Mouse (Mus musculus): Measurements from ENCODE around the gene Btrc. TPM values are rescaled to one million over a fixed set of nuclear protein-coding genes. Genes with fewer than 3 reads are reported as not detected.

Btrc gene
- polyA plus RNA-seq, 1 experiment from 2014 or later, result 46.0 TPM

DNA sequence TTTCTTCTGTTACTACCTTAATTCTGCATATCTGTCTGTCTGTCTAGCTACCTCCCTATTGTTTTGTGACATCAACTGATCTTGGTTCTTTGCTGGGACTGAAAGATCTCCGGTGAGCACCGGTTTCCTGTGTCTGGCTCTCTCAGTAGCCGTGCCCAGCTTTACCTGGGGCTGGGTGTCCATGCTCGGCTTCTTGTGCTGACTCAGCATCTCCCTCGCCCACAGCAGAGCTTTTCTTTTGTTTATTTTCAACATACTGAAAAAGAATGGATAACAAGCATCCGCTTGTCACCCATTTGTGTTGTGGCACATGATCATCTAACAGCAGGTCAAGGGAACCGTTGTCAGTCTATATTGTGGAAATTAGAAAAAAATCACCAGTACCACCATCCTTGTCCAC is 30.5 kb downstream of the Btrc start:
- WGBS (ENCODE audit: insufficient replicate concordance), result 83% methylated on average over 7 of the region's 7 CpGs
- Histone ChIP-seq H3K36me3 (ENCODE audit: control insufficient read depth, insufficient read depth, low read length) (no peaks in the 10 kb centered on the region), H3K4me3 (ENCODE audit: low read depth, low read length) (no peak overlapping the region), H3K4me1 (ENCODE audit: control insufficient read depth, insufficient read depth, low read length) (peaks cover 8% of the 10 kb centered on the region), H3K4me2 (no peak overlapping the region), H3K9me3 (replicated peaks; ENCODE audit: control insufficient read depth, low read length) (no peaks in the 10 kb centered on the region), H3K27me3 (ENCODE audit: control insufficient read depth, insufficient read depth, low read length) (no peaks in the 10 kb centered on the region), H3K9ac (ENCODE audit: low read depth, low read length) (no peak overlapping the region), H3K27ac (ENCODE audit: low read depth, low read length) (no peak overlapping the region)
- no peak for ATAC-seq (replicated peaks; ENCODE audit: insufficient number of reproducible peaks, low FRiP score, low TSS enrichment)

DNA sequence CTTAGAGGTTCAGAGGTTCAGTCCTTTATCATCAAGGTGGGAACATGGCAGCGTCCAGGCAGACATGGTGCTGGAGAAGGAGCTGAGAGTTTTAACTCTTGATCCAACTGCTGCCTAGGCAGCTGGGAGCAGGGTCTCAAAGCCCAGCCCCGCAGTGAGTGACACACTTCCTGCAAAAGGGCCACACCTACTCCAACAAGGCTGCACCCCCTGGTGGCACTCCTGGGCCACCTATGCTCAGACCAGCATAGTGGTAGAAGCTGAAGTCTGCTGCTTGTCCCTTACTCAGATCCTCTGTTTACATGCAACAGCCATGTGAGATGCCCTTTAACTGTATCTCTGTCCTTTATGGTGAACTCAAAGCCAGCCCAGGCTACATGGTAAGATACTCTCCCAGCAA is 47.5 kb downstream of the Btrc start:
- H3K36me3 ChIP-seq (ENCODE audit: control insufficient read depth, insufficient read depth, low read length), result no peaks in the 10 kb centered on the region
- WGBS (ENCODE audit: insufficient replicate concordance), result 57% methylated on average over 2 of the region's 2 CpGs

DNA sequence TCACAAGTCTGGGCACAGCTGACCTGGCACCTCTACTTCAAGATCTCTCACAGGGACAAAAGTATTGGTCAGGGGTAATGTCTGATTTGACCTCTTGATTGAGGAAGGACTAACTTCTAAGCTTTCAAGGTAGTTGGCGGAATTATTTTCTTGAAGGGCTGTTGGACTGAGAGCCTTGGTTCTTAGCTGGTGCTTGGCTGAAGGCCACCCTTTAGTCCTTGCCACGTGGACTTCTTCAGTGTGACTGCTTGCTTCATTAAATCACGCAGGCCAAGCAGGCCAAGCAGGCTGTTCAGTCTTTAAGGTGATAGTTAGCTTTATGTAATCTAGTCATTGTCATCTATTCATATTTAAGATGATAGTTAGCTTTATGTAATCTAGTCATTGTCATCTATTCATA is 49.2 kb downstream of the Btrc start:
- H3K4me2 ChIP-seq, result no peak overlapping the region
- ATAC-seq (replicated peaks; ENCODE audit: insufficient number of reproducible peaks, low FRiP score, low TSS enrichment), result no peak
- no peaks in the 10 kb centered on the region for H3K4me1 ChIP-seq (ENCODE audit: control insufficient read depth, insufficient read depth, low read length)
- 87% methylated on average over 3 of the region's 3 CpGs for WGBS (ENCODE audit: insufficient replicate concordance)
- H3K27ac ChIP-seq (ENCODE audit: low read depth, low read length), result no peak overlapping the region
- no peak overlapping the region for H3K4me3 ChIP-seq (ENCODE audit: low read depth, low read length)
- H3K36me3 ChIP-seq (ENCODE audit: control insufficient read depth, insufficient read depth, low read length), result no peaks in the 10 kb centered on the region
- no peaks in the 10 kb centered on the region for H3K9me3 ChIP-seq (replicated peaks; ENCODE audit: control insufficient read depth, low read length)
- no peaks in the 10 kb centered on the region for H3K27me3 ChIP-seq (ENCODE audit: control insufficient read depth, insufficient read depth, low read length)
- no peak overlapping the region for H3K9ac ChIP-seq (ENCODE audit: low read depth, low read length)

More for the DNA sequence above, 47.5 kb downstream of the Btrc start:
- 0 out of 2 replicates have a peak, but pooled peaks cover 2% of the 10 kb centered on the region for H3K4me1 ChIP-seq (ENCODE audit: control insufficient read depth, insufficient read depth, low read length)
- H3K27ac ChIP-seq (ENCODE audit: low read depth, low read length), result no peak overlapping the region
- no peak overlapping the region for H3K9ac ChIP-seq (ENCODE audit: low read depth, low read length)
- H3K9me3 ChIP-seq (replicated peaks; ENCODE audit: control insufficient read depth, low read length), result no peaks in the 10 kb centered on the region
- no peak overlapping the region for H3K4me2 ChIP-seq
- ATAC-seq (replicated peaks; ENCODE audit: insufficient number of reproducible peaks, low FRiP score, low TSS enrichment), result no peak
- no peak overlapping the region for H3K4me3 ChIP-seq (ENCODE audit: low read depth, low read length)
- H3K27me3 ChIP-seq (ENCODE audit: control insufficient read depth, insufficient read depth, low read length), result no peaks in the 10 kb centered on the region

DNA sequence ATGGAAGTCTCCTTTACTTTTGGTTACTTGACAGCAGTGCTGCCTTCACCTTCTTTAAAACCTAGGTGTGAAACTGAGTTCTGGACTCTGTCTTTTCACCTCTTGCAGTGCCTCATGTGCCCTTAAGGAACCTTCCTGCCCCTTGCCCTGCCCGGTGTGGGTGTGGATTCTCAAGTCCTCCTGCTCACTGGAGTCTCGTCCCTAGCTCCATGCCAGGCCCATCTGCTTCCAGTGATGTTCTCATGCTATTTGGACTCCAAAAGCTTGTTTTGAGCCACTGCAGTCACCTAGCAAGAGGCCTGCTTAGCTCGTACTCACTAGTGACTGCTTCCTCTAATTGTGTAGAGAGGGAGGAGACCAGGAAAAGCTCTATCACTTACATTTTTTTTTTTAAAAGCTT is 50.4 kb downstream of the Btrc start:
- 76% methylated on average over 3 of the region's 3 CpGs for WGBS (ENCODE audit: insufficient replicate concordance)
- Histone ChIP-seq H3K4me1 (ENCODE audit: control insufficient read depth, insufficient read depth, low read length) (no peaks in the 10 kb centered on the region), H3K4me3 (ENCODE audit: low read depth, low read length) (no peak overlapping the region), H3K4me2 (no peak overlapping the region), H3K36me3 (ENCODE audit: control insufficient read depth, insufficient read depth, low read length) (no peaks in the 10 kb centered on the region), H3K9ac (ENCODE audit: low read depth, low read length) (no peak overlapping the region), H3K27me3 (ENCODE audit: control insufficient read depth, insufficient read depth, low read length) (no peaks in the 10 kb centered on the region), H3K9me3 (replicated peaks; ENCODE audit: control insufficient read depth, low read length) (no peaks in the 10 kb centered on the region), H3K27ac (ENCODE audit: low read depth, low read length) (no peak overlapping the region)
- no peak for ATAC-seq (replicated peaks; ENCODE audit: insufficient number of reproducible peaks, low FRiP score, low TSS enrichment)

DNA sequence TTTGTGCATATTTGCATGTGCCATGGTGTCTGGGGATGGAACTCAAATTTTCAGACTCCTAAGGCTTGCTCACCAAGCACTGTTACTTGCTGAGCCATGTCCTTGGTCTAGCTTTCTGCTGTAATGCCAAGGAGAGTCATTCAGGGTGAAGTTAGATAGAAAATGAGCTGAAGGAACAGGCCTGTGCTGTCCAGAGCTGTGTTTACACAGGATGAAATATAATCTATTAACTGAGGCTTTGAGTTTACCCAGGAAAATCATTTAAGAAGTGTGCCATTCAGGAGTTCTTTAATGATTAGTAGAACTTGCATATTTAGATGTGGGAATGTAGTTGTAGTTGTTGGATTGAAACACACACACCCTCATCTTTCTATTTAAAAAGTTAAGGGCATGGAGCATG is 54.1 kb downstream of the Btrc start:
- no peaks in the 10 kb centered on the region for H3K36me3 ChIP-seq (ENCODE audit: control insufficient read depth, insufficient read depth, low read length)
- no peaks in the 10 kb centered on the region for H3K9me3 ChIP-seq (replicated peaks; ENCODE audit: control insufficient read depth, low read length)
- no peak overlapping the region for H3K9ac ChIP-seq (ENCODE audit: low read depth, low read length)
- H3K4me3 ChIP-seq (ENCODE audit: low read depth, low read length), result no peak overlapping the region
- no peak overlapping the region for H3K27ac ChIP-seq (ENCODE audit: low read depth, low read length)
- no peak for ATAC-seq (replicated peaks; ENCODE audit: insufficient number of reproducible peaks, low FRiP score, low TSS enrichment)
- H3K27me3 ChIP-seq (ENCODE audit: control insufficient read depth, insufficient read depth, low read length), result no peaks in the 10 kb centered on the region
- peaks cover 8% of the 10 kb centered on the region; the same call in 1 of the 2 replicates for H3K4me1 ChIP-seq (ENCODE audit: control insufficient read depth, insufficient read depth, low read length)
- no peak overlapping the region for H3K4me2 ChIP-seq

DNA sequence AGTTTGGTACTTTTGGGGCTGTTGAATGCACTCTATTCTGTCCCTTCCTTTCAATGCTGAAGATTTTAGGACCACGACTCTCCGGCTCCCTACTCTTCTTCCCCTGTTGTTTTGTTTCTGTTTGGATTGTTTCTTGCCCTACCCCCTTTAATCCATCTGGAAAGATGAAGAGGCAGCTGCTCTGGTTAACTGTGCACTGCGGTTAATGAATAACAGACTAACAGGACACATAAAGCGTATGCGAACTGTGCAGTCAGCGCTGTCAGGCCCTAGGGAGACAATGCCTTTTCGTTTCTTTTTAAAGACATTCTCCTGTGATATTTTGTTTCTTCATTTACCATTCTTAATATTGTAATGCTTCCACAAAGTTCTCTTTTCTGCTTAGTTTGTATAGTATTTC is 58.7 kb downstream of the Btrc start:
- Histone ChIP-seq H3K27ac (ENCODE audit: low read depth, low read length) (no peak overlapping the region), H3K36me3 (ENCODE audit: control insufficient read depth, insufficient read depth, low read length) (0 out of 2 replicates have a peak, but pooled peaks cover 3% of the 10 kb centered on the region), H3K9me3 (replicated peaks; ENCODE audit: control insufficient read depth, low read length) (0 out of 2 replicates have a peak, but pooled peaks cover 2% of the 10 kb centered on the region), H3K4me1 (ENCODE audit: control insufficient read depth, insufficient read depth, low read length) (peaks cover 8% of the 10 kb centered on the region; the same call in 1 of the 2 replicates), H3K9ac (ENCODE audit: low read depth, low read length) (no peak overlapping the region), H3K27me3 (ENCODE audit: control insufficient read depth, insufficient read depth, low read length) (no peaks in the 10 kb centered on the region), H3K4me3 (ENCODE audit: low read depth, low read length) (no peak overlapping the region), H3K4me2 (no peak overlapping the region)
- ATAC-seq (replicated peaks; ENCODE audit: insufficient number of reproducible peaks, low FRiP score, low TSS enrichment), result no peak
- WGBS (ENCODE audit: insufficient replicate concordance), result 84% methylated on average over 7 of the region's 7 CpGs

DNA sequence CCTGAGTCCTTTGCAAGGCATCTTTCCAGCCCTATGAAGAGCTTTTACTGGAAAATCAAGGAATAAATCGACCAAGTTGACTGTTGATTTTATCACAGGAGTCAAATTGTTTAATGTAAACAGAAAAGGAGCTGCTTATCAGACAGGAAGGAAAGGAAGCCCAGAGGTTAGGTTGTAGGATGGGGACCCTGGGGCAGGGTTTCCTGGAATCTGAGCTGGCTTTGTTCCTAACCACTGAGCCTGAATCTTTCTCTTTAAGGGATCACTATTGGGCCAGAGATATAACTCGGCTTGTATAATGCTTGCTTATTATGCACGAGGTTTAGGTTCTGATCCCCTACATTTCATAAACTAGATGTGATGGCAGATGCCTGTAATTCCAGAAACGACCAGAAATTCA is 64.6 kb downstream of the Btrc start:
- Histone ChIP-seq H3K27ac (ENCODE audit: low read depth, low read length) (no peak overlapping the region), H3K4me1 (ENCODE audit: control insufficient read depth, insufficient read depth, low read length) (0 out of 2 replicates have a peak, but pooled peaks cover 3% of the 10 kb centered on the region), H3K4me3 (ENCODE audit: low read depth, low read length) (no peak overlapping the region), H3K27me3 (ENCODE audit: control insufficient read depth, insufficient read depth, low read length) (no peaks in the 10 kb centered on the region), H3K4me2 (no peak overlapping the region), H3K9ac (ENCODE audit: low read depth, low read length) (no peak overlapping the region), H3K36me3 (ENCODE audit: control insufficient read depth, insufficient read depth, low read length) (0 out of 2 replicates have a peak, but pooled peaks cover 3% of the 10 kb centered on the region), H3K9me3 (replicated peaks; ENCODE audit: control insufficient read depth, low read length) (0 out of 2 replicates have a peak, but pooled peaks cover 2% of the 10 kb centered on the region)
- 63% methylated on average over 4 of the region's 4 CpGs for WGBS (ENCODE audit: insufficient replicate concordance)
- ATAC-seq (replicated peaks; ENCODE audit: insufficient number of reproducible peaks, low FRiP score, low TSS enrichment), result no peak

DNA sequence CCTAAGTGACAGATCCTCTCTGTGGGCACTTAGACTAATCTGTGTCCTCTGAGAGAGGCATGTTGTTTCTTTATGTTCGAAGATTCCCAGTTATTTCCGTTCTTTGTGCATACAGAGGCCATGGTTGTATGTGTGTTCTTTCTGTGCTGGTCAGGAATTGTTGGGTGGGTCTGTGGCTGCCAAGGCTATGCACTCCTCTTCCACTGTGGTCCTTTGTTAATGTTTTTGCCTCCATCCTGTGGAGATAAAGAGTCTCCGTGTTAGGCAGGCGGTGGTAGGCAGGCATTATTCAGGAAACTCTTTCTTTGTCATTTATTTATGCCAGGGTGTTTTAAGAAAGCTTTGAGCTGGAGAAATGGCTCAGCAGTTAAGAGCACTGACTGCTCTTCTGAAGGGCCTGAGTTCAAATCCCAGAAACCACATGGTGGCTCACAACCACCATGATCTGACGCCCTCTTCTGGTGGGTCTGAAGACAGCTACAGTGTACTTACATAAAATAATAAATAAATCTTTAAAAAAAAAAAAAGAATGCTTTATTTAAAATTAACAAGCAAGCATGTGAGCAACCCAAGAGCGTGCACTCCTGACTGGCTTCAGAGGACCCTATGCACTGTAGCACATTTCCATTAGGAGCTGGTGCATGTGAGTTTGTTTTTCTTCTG is 67.6 kb downstream of the Btrc start:
- no peak for ATAC-seq (replicated peaks; ENCODE audit: insufficient number of reproducible peaks, low FRiP score, low TSS enrichment)
- WGBS (ENCODE audit: insufficient replicate concordance), result 74% methylated on average over 6 of the region's 6 CpGs
- Histone ChIP-seq H3K9me3 (replicated peaks; ENCODE audit: control insufficient read depth, low read length) (no peaks in the 10 kb centered on the region), H3K4me1 (ENCODE audit: control insufficient read depth, insufficient read depth, low read length) (0 out of 2 replicates have a peak, but pooled peaks cover 3% of the 10 kb centered on the region), H3K9ac (ENCODE audit: low read depth, low read length) (no peak overlapping the region), H3K27me3 (ENCODE audit: control insufficient read depth, insufficient read depth, low read length) (no peaks in the 10 kb centered on the region), H3K4me3 (ENCODE audit: low read depth, low read length) (no peak overlapping the region), H3K36me3 (ENCODE audit: control insufficient read depth, insufficient read depth, low read length) (no peaks in the 10 kb centered on the region), H3K27ac (ENCODE audit: low read depth, low read length) (no peak overlapping the region), H3K4me2 (no peak overlapping the region)

DNA sequence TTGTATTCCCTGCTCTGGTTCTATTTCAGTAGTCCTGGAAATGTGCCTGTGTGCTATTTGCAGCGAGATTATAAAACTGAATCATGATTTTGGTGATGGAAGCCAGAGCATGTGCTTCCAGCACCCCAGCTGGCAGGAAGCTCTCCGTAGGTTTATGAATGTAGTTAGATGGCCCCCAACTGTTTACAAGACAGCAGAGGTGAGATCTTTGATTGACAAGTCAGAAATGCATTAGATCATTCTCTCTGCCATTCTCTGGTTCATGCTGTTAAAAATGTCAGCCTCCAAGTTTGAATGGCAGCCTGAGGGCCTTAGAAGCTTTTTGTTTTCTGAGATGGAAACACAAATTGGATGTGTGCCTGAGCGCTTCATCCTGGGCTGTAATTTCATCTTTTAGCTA is 68.8 kb downstream of the Btrc start:
- Histone ChIP-seq H3K9ac (ENCODE audit: low read depth, low read length) (no peak overlapping the region), H3K27ac (ENCODE audit: low read depth, low read length) (no peak overlapping the region), H3K36me3 (ENCODE audit: control insufficient read depth, insufficient read depth, low read length) (no peaks in the 10 kb centered on the region), H3K4me2 (no peak overlapping the region), H3K27me3 (ENCODE audit: control insufficient read depth, insufficient read depth, low read length) (no peaks in the 10 kb centered on the region), H3K4me3 (ENCODE audit: low read depth, low read length) (no peak overlapping the region), H3K9me3 (replicated peaks; ENCODE audit: control insufficient read depth, low read length) (no peaks in the 10 kb centered on the region), H3K4me1 (ENCODE audit: control insufficient read depth, insufficient read depth, low read length) (0 out of 2 replicates have a peak, but pooled peaks cover 3% of the 10 kb centered on the region)
- ATAC-seq (replicated peaks; ENCODE audit: insufficient number of reproducible peaks, low FRiP score, low TSS enrichment), result no peak
- WGBS (ENCODE audit: insufficient replicate concordance), result 79% methylated on average over 3 of the region's 3 CpGs

Data from heart, embryonic 11.5 days (tissue).